In the genomic region with DNA sequence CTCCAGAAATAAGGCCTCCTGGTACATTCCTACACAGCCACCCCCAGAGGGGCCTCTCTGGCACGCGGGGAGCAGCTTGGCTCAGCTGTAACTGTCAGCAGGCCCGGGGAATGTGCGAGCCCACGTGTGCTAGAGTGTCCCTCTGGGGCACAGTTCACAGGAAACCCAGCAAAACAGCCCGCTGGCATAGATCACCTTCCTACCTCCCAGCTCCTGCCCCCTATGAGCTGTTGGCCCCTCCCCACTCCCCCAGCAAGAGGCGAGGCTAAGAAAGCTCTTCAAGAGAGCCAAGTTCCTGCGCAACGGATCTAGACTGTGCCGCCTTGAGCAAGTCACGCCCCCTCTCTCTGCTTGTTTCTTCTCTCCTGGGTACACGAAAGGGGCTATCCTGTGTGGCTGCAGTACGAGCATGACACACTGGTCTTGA, we compare ENCODE assay signal across 8 mouse cellular contexts. TPM values are rescaled to one million over a fixed set of nuclear protein-coding genes. Genes with fewer than 3 reads are reported as not detected.
DNase-seq lines count a peak whose midpoint lies in the region; ATAC-seq and TF ChIP-seq lines count a peak whose summit lies in the region.

No protein-coding gene starts in this region.

- peak overlapping the region; percentile 74 for H3K4me3 ChIP-seq in heart, embryonic 13.5 days
- peak overlapping the region; percentile 71 for H3K4me3 ChIP-seq in kidney, postnatal 0 days (replicated peaks; ENCODE audit: low read depth, low read length)
- H3K4me3 ChIP-seq in macrophage (ENCODE audit: inconsistent target): peak overlapping the region; percentile 62

- no peaks in the 10 kb centered on the region for H3K9me3 ChIP-seq in heart, embryonic 13.5 days
- H3K9me3 ChIP-seq in kidney, postnatal 0 days (replicated peaks; ENCODE audit: low read length): no peaks in the 10 kb centered on the region

- H3K27me3 ChIP-seq in heart, embryonic 13.5 days (replicated peaks): peaks cover 70% of the 10 kb centered on the region
- no peaks in the 10 kb centered on the region for H3K27me3 ChIP-seq in kidney, postnatal 0 days (ENCODE audit: insufficient read depth, low read length)

- no peaks in the 10 kb centered on the region for H3K36me3 ChIP-seq in heart, embryonic 13.5 days
- H3K36me3 ChIP-seq in kidney, postnatal 0 days (ENCODE audit: insufficient read depth, low read length): no peaks in the 10 kb centered on the region
- no peaks in the 10 kb centered on the region for H3K36me3 ChIP-seq in macrophage (ENCODE audit: inconsistent target)

- WGBS in heart, embryonic 13.5 days: under 1% methylated on average over 13 of the region's 13 CpGs
- WGBS in kidney, postnatal 0 days: 3% methylated on average over 12 of the region's 13 CpGs
- WGBS in macrophage (ENCODE audit: missing documents): under 1% methylated on average over 13 of the region's 13 CpGs

- H3K4me1 ChIP-seq in heart, embryonic 13.5 days: peaks cover 26% of the 10 kb centered on the region
- peaks cover 7% of the 10 kb centered on the region; the same call in 1 of the 2 replicates for H3K4me1 ChIP-seq in kidney, postnatal 0 days (replicated peaks; ENCODE audit: insufficient read depth, low read length)

- peak overlapping the region; percentile 94 for H3K4me2 ChIP-seq in heart, embryonic 13.5 days
- H3K4me2 ChIP-seq in kidney, postnatal 0 days (ENCODE audit: low read length): peak overlapping the region; percentile 90

- no peak overlapping the region for H3K27ac ChIP-seq in heart, embryonic 13.5 days (replicated peaks)
- no peak overlapping the region for H3K27ac ChIP-seq in kidney, postnatal 0 days
- H3K27ac ChIP-seq in macrophage: peak overlapping the region; percentile 78

- peaks cover 55% of the 10 kb centered on the region for H3K79me2 ChIP-seq in macrophage (ENCODE audit: inconsistent target)

- peak overlapping the region; percentile 81 for H3K9ac ChIP-seq in heart, embryonic 13.5 days
- 0 out of 2 replicates have a peak overlapping the region, but pooled peaks have one; percentile 66 for H3K9ac ChIP-seq in kidney, postnatal 0 days (ENCODE audit: low read depth, low read length)

- DNase-seq in adrenal gland, adult 2 months: peak; percentile 64
- DNase-seq in adrenal gland, adult 8-10 months: no peak
- DNase-seq in embryo, embryonic 10.5 days (ENCODE audit: low spot score): peak; percentile 55
- DNase-seq in kidney, postnatal 0 days (ENCODE audit: low spot score): peak; percentile 76
- DNase-seq in spleen, postnatal 4 days (ENCODE audit: low spot score in 2 of 2): peak; percentile 59 to 76
- DNase-seq in frontal cortex, adult 2 months (ENCODE audit: extremely low spot score in 1 of 2, low spot score in 1 of 2): no peak

- no peak for TF ChIP-seq CTCF in kidney, postnatal 0 days (IDR thresholded peaks at IDR 0.05; ENCODE audit: low read depth)

- ATAC-seq in heart, embryonic 13.5 days (ENCODE audit: extremely low read depth, insufficient number of reproducible peaks, low FRiP score, low TSS enrichment): no peak
- peak; percentile 87 for ATAC-seq in kidney, postnatal 0 days (replicated peaks; ENCODE audit: low FRiP score, low read depth)

RNA-seq across cellular contexts. Expression of a gene that starts 0.8 kb away (rescaled TPM):
- 10 to 100 TPM in 1 of 2 experiments, 1 to 10 TPM in 1; 9.1 to 16.1 TPM for total RNA-seq in adrenal gland, adult 2 months (2021)
- 4.3 and 4.5 TPM in 2 replicates for polyA plus RNA-seq in adrenal gland, adult 2 months (2012; rRNA removed)
- total RNA-seq in adrenal gland, adult 8-10 months (2022): 10 to 100 TPM; 12.0 to 20.8 (median 16.8) TPM
- 0.36 and 0.78 TPM in 2 replicates for polyA plus RNA-seq in heart, embryonic 13.5 days (2015; fragmentation: Nextera tagmentation; extraction: Ambion mirVana)
- 1.0 and 1.3 TPM in 2 replicates for polyA plus RNA-seq in kidney, postnatal 0 days (2015; fragmentation: Nextera tagmentation; extraction: Ambion mirVana)
- total RNA-seq in macrophage (2018; cell fraction: chromatin; rRNA removed): 100 to 1,000 TPM in 3 of 26 experiments, 10 to 100 TPM in 21, 1 to 10 TPM in 2; 9.1 to 309 (median 31.2) TPM
- total RNA-seq in macrophage (2018; cell fraction: cytosol; rRNA removed): 10 to 100 TPM in 13 of 26 experiments, 1 to 10 TPM in 13; 4.6 to 56.9 (median 12.5) TPM
- total RNA-seq in macrophage (2018; cell fraction: nucleus; rRNA removed): 100 to 1,000 TPM in 1 of 26 experiments, 10 to 100 TPM in 15, 1 to 10 TPM in 10; 6.6 to 122 (median 16.8) TPM
- polyA plus RNA-seq in macrophage (2018): 6.4 to 13.5 TPM (median 8.7 TPM) in 3 replicates
- 0.76 and 0.92 TPM in 2 replicates for polyA plus RNA-seq in frontal cortex, adult 2 months (2012; rRNA removed)

RNA-seq across cellular contexts. Expression of a gene that starts 23.7 kb away (rescaled TPM):
- 100 to 1,000 TPM; 161 to 186 TPM for total RNA-seq in adrenal gland, adult 2 months (2021)
- 218 and 257 TPM in 2 replicates for polyA plus RNA-seq in adrenal gland, adult 2 months (2012; rRNA removed)
- total RNA-seq in adrenal gland, adult 8-10 months (2022): 100 to 1,000 TPM; 132 to 279 (median 202) TPM
- polyA plus RNA-seq in heart, embryonic 13.5 days (2015; fragmentation: Nextera tagmentation; extraction: Ambion mirVana): 168 and 174 TPM in 2 replicates
- 222 and 225 TPM in 2 replicates for polyA plus RNA-seq in kidney, postnatal 0 days (2015; fragmentation: Nextera tagmentation; extraction: Ambion mirVana)
- total RNA-seq in macrophage (2018; cell fraction: chromatin; rRNA removed): 1 to 10 TPM in 20 of 26 experiments, under 1 TPM in 4, not detected in 2; 0.65 to 9.7 (median 2.2) TPM
- total RNA-seq in macrophage (2018; cell fraction: cytosol; rRNA removed): 10 to 100 TPM; 14.1 to 26.6 (median 18.8) TPM
- total RNA-seq in macrophage (2018; cell fraction: nucleus; rRNA removed): 10 to 100 TPM in 3 of 26 experiments, 1 to 10 TPM in 23; 2.0 to 27.2 (median 7.0) TPM
- 5.1 to 28.7 TPM (median 17.8 TPM) in 3 replicates for polyA plus RNA-seq in macrophage (2018)
- 56.0 and 67.3 TPM in 2 replicates for polyA plus RNA-seq in frontal cortex, adult 2 months (2012; rRNA removed)

Comparison
In these comparisons a context has a peak if more than half of its experiments do, and no peak if none do; other contexts are left out.
1. DNase-seq: peak in adrenal gland, adult 2 months (single experiment), embryo, embryonic 10.5 days (single experiment), kidney, postnatal 0 days (single experiment) and spleen, postnatal 4 days (2 of 2); none in adrenal gland, adult 8-10 months (single experiment) and frontal cortex, adult 2 months (0 of 2).
2. Peak in every context shown above with its lines, with median percentiles within 50 percentile points of each other: H3K4me3 ChIP-seq.